Mouse (Mus musculus): ENCODE measurements around the gene Pias3.

DNA sequence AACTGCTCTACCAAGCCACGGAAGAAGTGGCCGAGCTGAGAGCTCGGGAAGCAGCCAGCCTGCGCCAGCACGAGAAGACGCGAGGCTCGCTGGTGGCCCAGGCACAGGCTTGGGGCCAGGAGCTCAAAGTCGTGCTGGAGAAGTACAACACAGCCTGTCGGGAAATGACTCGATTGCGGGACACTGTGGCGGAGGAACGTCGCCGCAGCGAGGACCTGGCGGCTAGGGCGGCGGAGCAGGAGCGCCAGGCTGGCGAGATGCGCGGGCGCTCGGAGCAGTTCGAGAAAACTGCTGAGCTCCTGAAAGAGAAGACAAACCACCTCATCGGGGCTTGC lies 11.4 kb upstream of the Pias3 start:
- TF ChIP-seq EP300 (IDR thresholded peaks at IDR 0.05; ENCODE audit: low read depth), result no peak
- TF ChIP-seq CTCF (IDR thresholded peaks at IDR 0.05; ENCODE audit: low read depth), result no peak

All from liver, embryonic 14.5 days (tissue).